Mouse (Mus musculus) E14TG2a.4 (cell line): ENCODE data around the gene Pex5l.

Source experiments
- H3K27me3 ChIP-seq: 2 replicates; pipeline ENCODE4 v1.6.1; 2014; ENCODE audit warnings: low read length, control low read depth; ENCODE audit not compliant: insufficient read depth
- H3K36me3 ChIP-seq: 2 replicates; pipeline ENCODE4 v1.6.1; 2014; ENCODE audit warnings: low read length, control low read depth; ENCODE audit not compliant: insufficient read depth
- H3K4me1 ChIP-seq: replicated peaks from 2 replicates; pipeline ENCODE4 v1.6.1; 2014; ENCODE audit warnings: low read depth, low read length, control low read depth
- H3K4me3 ChIP-seq: replicated peaks from 2 replicates; pipeline ENCODE4 v1.5.1; 2014; ENCODE audit warnings: mild to moderate bottlenecking, low read length
- H3K9me3 ChIP-seq: 2 replicates; pipeline ENCODE4 v1.6.1; 2014; ENCODE audit warnings: low read length, control low read depth
- CTCF ChIP-seq: conservative IDR thresholded peaks from 2 replicates; pipeline ENCODE4 v1.5.1; 2014; ENCODE audit warnings: low read length
- NANOG ChIP-seq: IDR thresholded peaks from 2 replicates; pipeline ENCODE4 v1.6.1; 2014; ENCODE audit warnings: borderline replicate concordance, low read length, mixed read lengths
- POU5F1 ChIP-seq: IDR thresholded peaks from 2 replicates; pipeline ENCODE4 v1.6.1; 2014; ENCODE audit warnings: low read length, borderline replicate concordance

Gene Pex5l

DNA sequence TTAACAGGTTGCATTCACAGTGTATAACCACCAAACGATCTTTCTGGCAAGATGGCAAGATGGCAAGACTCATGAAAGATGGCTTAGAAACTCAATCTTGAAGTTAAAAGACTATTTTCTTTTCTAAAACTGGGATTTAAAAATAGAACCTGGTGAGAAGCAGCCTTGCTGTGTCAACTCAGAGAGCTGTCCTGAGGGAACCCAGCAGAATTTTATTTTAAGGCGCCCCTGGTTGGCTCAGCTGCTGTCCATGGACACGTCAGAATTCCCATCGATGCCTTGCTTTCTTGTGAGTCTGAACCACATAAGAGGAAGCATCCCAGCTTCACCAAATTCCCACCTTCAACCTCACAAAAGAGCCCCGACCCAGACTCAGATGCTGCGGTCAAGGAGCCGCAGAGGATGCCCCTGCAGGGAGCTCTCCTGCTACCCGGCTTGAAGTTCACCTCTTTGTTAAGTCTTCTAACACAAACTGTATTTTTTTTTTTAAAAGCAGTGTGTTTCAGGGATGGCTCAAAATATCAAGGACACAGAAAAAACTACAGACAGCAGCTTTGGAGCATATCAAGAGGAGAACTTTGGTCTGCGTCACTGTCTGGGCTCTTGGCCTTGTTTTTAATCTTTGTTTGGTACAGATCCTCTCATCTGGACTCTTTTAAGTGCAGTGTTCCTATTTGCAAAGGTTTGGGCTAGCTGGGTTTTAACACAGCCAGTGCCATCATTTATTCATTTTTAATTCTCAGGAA, 44.3 kb downstream of the Pex5l start:
- no peak overlapping the region for H3K4me3 ChIP-seq
- H3K36me3 ChIP-seq: no peaks in the 10 kb centered on the region
- no peaks in the 10 kb centered on the region; the same call in 1 of the 2 replicates for H3K27me3 ChIP-seq
- no peak for TF ChIP-seq CTCF
- TF ChIP-seq POU5F1: no peak
- no peak for TF ChIP-seq NANOG
- no peaks in the 10 kb centered on the region for H3K9me3 ChIP-seq
- H3K4me1 ChIP-seq: no peaks in the 10 kb centered on the region

- Histone ChIP-seq H3K27me3 (no peaks in the 10 kb centered on the region; the same call in 1 of the 2 replicates), H3K36me3 (no peaks in the 10 kb centered on the region), H3K4me3 (no peak overlapping the region), H3K9me3 (peaks cover 5% of the 10 kb centered on the region; the same call in 1 of the 2 replicates), H3K4me1 (no peaks in the 10 kb centered on the region)
- TF ChIP-seq CTCF (no peak), NANOG (no peak), POU5F1 (no peak)
These were observed 49.4 kb downstream of the Pex5l start for GRCm38 (mm10) chr3:33093646-33094045.

DNA sequence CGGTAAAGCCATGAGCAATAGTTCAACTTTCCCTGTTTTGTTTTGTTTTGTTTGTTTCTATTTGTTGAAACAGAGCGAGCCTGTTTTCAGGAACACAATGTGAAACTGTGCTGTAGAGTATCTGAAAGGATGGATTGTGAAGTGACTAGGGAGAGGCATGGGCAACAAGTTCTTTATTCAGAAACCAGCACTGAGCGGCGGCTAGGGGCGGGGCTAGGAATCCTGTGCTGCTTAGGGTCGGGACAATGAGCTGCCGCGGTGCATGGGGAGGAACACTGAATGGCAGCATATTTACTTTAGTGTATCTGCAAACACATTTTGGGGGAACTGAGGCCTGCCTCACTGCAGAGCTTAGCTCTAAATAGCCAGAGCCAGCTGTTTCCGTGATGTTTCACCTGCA, 53.0 kb downstream of the Pex5l start:
- H3K4me3 ChIP-seq: no peak overlapping the region
- H3K9me3 ChIP-seq: peaks cover 5% of the 10 kb centered on the region; the same call in 1 of the 2 replicates
- no peaks in the 10 kb centered on the region for H3K4me1 ChIP-seq
- TF ChIP-seq CTCF: no peak
- no peak for TF ChIP-seq NANOG
- no peak for TF ChIP-seq POU5F1
- H3K36me3 ChIP-seq: no peaks in the 10 kb centered on the region
- no peaks in the 10 kb centered on the region for H3K27me3 ChIP-seq

GRCm38 (mm10) chr3:33089470-33089869, 53.6 kb downstream of the Pex5l start:
- no peak overlapping the region for H3K4me3 ChIP-seq
- no peaks in the 10 kb centered on the region for H3K27me3 ChIP-seq
- no peaks in the 10 kb centered on the region for H3K36me3 ChIP-seq
- no peaks in the 10 kb centered on the region for H3K4me1 ChIP-seq
- peaks cover 5% of the 10 kb centered on the region; the same call in 1 of the 2 replicates for H3K9me3 ChIP-seq
- TF ChIP-seq CTCF (no peak), POU5F1 (no peak)

DNA sequence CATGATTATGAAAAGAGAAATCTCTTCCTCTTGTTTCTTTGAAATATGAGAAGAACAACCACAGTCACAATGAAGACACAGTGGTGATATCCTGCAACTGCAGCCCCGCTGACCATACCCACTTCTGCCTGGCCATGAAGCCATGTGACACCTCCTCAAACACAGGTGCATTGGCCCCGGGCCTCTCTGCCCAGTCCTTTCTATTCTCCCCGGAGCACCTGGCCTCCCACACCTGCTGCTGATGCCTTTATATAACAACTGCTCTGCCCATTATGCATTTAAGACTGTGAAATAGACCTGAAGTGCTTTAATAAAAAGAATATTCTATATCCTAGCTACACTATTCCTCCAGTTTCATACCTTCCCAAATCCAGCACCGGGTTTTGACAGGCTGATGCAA, 54.8 kb downstream of the Pex5l start:
- H3K4me3 ChIP-seq: no peak overlapping the region
- TF ChIP-seq POU5F1: no peak
- TF ChIP-seq NANOG: no peak
- no peak for TF ChIP-seq CTCF
- H3K36me3 ChIP-seq: no peaks in the 10 kb centered on the region
- no peaks in the 10 kb centered on the region for H3K4me1 ChIP-seq
- H3K27me3 ChIP-seq: no peaks in the 10 kb centered on the region
- peaks cover 5% of the 10 kb centered on the region; the same call in 1 of the 2 replicates for H3K9me3 ChIP-seq

- TF ChIP-seq CTCF (no peak), POU5F1 (no peak), NANOG (no peak)
- H3K9me3 ChIP-seq: no peaks in the 10 kb centered on the region
- H3K4me3 ChIP-seq: no peak overlapping the region
- H3K36me3 ChIP-seq: no peaks in the 10 kb centered on the region
- H3K4me1 ChIP-seq: peaks cover 8% of the 10 kb centered on the region; the same call in 1 of the 2 replicates
- H3K27me3 ChIP-seq: no peaks in the 10 kb centered on the region
These were observed 60.2 kb downstream of the Pex5l start for GRCm38 (mm10) chr3:33082806-33083338.

- TF ChIP-seq NANOG: no peak
- TF ChIP-seq POU5F1: no peak
- TF ChIP-seq CTCF: no peak
- Histone ChIP-seq H3K4me1 (peaks cover 8% of the 10 kb centered on the region; the same call in 1 of the 2 replicates), H3K9me3 (no peaks in the 10 kb centered on the region), H3K27me3 (no peaks in the 10 kb centered on the region), H3K4me3 (no peak overlapping the region), H3K36me3 (no peaks in the 10 kb centered on the region)
These were observed 61.3 kb downstream of the Pex5l start for GRCm38 (mm10) chr3:33081793-33082192.

DNA sequence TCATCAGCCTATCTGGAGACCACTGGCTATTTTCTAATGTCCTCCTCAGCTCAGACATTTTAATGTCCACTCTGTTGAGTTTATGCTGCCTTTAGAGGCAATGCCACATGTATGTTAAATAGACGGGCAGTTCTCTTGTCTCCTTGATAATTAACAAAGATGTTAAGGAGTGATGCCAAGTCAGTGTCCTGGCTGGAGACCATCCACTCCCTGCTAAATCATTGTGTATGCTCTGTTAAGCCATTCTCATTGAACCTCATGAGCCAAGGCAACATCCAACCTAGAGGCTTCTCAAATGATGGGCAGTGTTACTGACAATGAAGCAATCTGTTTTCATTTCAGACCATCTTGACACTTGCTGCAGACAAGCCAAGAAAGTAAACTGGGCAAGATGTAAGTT, 63.4 kb downstream of the Pex5l start:
- Histone ChIP-seq H3K36me3 (no peaks in the 10 kb centered on the region), H3K27me3 (no peaks in the 10 kb centered on the region), H3K4me3 (no peak overlapping the region), H3K9me3 (no peaks in the 10 kb centered on the region), H3K4me1 (peaks cover 8% of the 10 kb centered on the region; the same call in 1 of the 2 replicates)
- TF ChIP-seq CTCF: no peak

DNA sequence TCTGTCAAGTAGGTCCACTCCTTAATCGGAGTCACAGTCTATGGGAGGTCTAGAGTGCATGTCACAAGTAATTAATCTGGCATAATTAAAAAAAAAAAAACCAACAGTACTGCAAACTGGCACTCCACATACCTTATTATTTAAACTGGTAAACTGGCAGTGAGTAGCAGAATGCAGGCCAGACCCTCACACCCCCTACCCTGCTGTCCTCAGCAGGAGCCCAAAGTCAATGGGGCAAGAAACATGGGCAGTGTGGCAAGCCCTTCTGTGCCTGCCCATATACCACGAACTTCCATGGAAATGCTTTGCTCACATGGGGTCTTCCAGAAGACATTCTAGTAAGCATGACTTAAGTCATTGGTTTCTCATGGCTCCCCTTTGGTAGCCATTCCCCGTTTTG, 63.9 kb downstream of the Pex5l start:
- no peaks in the 10 kb centered on the region for H3K9me3 ChIP-seq
- H3K4me3 ChIP-seq: no peak overlapping the region
- H3K4me1 ChIP-seq: peaks cover 8% of the 10 kb centered on the region; the same call in 1 of the 2 replicates
- no peaks in the 10 kb centered on the region for H3K27me3 ChIP-seq
- H3K36me3 ChIP-seq: no peaks in the 10 kb centered on the region
- TF ChIP-seq CTCF (no peak), POU5F1 (no peak), NANOG (no peak)
